Mouse (Mus musculus) mature B cell (primary cell): ENCODE data around the gene Gm10570.

Source experiments
- in situ Hi-C: fragments of 300-500 bp; cut with MboI; formaldehyde crosslinking; loops from 2 replicates; pipeline ENCODE4 v1.14.3; 2019

The Gm10570 gene

GRCm38 (mm10) chr4:130304746-130305145 is 3.7 kb downstream of the Gm10570 start:
- in situ Hi-C loops = no loop called here

GRCm38 (mm10) chr4:130302285-130302870 is 6.1 kb downstream of the Gm10570 start:
- in situ Hi-C loops = no loop called here

GRCm38 (mm10) chr4:130299629-130300018 is 8.8 kb downstream of the Gm10570 start:
- in situ Hi-C loops = no loop called here

GRCm38 (mm10) chr4:130298877-130299628 is 9.4 kb downstream of the Gm10570 start:
- in situ Hi-C loops = no loop called here

- in situ Hi-C loops = no loop called here
Measured at GRCm38 (mm10) chr4:130297123-130297529, 11.3 kb downstream of the Gm10570 start.

GRCm38 (mm10) chr4:130296243-130296965 is 12.1 kb downstream of the Gm10570 start:
- in situ Hi-C loops = no loop called here

GRCm38 (mm10) chr4:130295047-130295745 is 13.3 kb downstream of the Gm10570 start:
- in situ Hi-C loops = no loop called here

- in situ Hi-C loops = no loop called here
Measured at GRCm38 (mm10) chr4:130294513-130294912, 14.0 kb downstream of the Gm10570 start.

- in situ Hi-C loops = no loop called here
Measured at GRCm38 (mm10) chr4:130292271-130292670, 16.2 kb downstream of the Gm10570 start.

GRCm38 (mm10) chr4:130289824-130290223 is 18.6 kb downstream of the Gm10570 start:
- in situ Hi-C loops = no loop called here

- in situ Hi-C loops = no loop called here
Measured at GRCm38 (mm10) chr4:130286531-130286930, 21.9 kb downstream of the Gm10570 start.

- in situ Hi-C loops = no loop called here
Measured at GRCm38 (mm10) chr4:130283826-130284225, 24.6 kb downstream of the Gm10570 start.

GRCm38 (mm10) chr4:130282856-130283255 is 25.6 kb downstream of the Gm10570 start:
- in situ Hi-C loops = no loop called here

GRCm38 (mm10) chr4:130279105-130279504 is 29.4 kb downstream of the Gm10570 start, which contains the start of gene Serinc2:
Gene Serinc2, minus strand, starts transcription at chr4:130279205.
- in situ Hi-C loops = no loop called here

GRCm38 (mm10) chr4:130276573-130277176 is 31.8 kb downstream of the Gm10570 start:
- in situ Hi-C loops = no loop called here

GRCm38 (mm10) chr4:130275823-130276105 is 32.7 kb downstream of the Gm10570 start:
- in situ Hi-C loops = no loop called here

- in situ Hi-C loops = no loop called here
Measured at GRCm38 (mm10) chr4:130275016-130275822, 33.3 kb downstream of the Gm10570 start.

- in situ Hi-C loops = no loop called here
Measured at GRCm38 (mm10) chr4:130274346-130275015, 34.0 kb downstream of the Gm10570 start.

GRCm38 (mm10) chr4:130273698-130274345 is 34.7 kb downstream of the Gm10570 start:
- in situ Hi-C loops = no loop called here
